Comparison of ENCODE assay signal across 8 mouse cellular contexts in the genomic region with DNA sequence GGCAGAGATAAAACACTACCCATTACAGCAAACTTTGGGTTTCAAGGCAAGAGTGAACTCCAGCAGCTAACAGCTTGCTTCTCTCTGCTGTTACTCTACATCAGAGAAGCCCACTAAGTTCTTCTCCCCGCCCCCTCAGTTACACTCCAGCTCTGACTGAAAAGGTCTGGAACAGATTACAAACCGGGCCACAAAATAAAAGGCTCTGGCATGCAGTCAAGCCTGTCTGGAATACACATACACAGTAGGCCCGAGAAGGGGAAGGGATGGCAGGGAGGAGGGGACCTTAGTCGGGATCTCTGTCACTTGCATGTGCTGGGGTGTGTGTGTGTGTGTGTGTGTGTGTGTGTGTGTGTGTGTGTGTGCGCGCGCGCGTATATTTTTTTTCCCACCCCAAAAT. TPM values are rescaled to one million over a fixed set of nuclear protein-coding genes. Genes with fewer than 3 reads are reported as not detected.
DNase-seq lines count a peak whose midpoint lies in the region; ATAC-seq lines count a peak whose summit lies in the region.

No protein-coding gene starts in this region.

- H3K27me3 ChIP-seq in hindbrain, embryonic 10.5 days (ENCODE audit: insufficient read depth, poor library complexity, severe bottlenecking), result no peaks in the 10 kb centered on the region
- H3K27me3 ChIP-seq in limb, embryonic 10.5 days (ENCODE audit: low read depth, poor library complexity, severe bottlenecking), result no peaks in the 10 kb centered on the region
- no peaks in the 10 kb centered on the region for H3K27me3 ChIP-seq in neural tube, embryonic 13.5 days

- H3K9ac ChIP-seq in neural tube, embryonic 13.5 days, result no peak overlapping the region

- 57% methylated on average over 9 of the region's 9 CpGs for WGBS in hindbrain, embryonic 10.5 days
- WGBS in limb, embryonic 10.5 days, result 41% methylated on average over 7 of the region's 9 CpGs
- WGBS in neural tube, embryonic 13.5 days, result 59% methylated on average over 9 of the region's 9 CpGs

- no peaks in the 10 kb centered on the region for H3K9me3 ChIP-seq in hindbrain, embryonic 10.5 days
- no peaks in the 10 kb centered on the region for H3K9me3 ChIP-seq in limb, embryonic 10.5 days (replicated peaks)
- H3K9me3 ChIP-seq in neural tube, embryonic 13.5 days, result no peaks in the 10 kb centered on the region

- peaks cover 49% of the 10 kb centered on the region for H3K4me1 ChIP-seq in hindbrain, embryonic 10.5 days (replicated peaks)
- peaks cover 51% of the 10 kb centered on the region for H3K4me1 ChIP-seq in limb, embryonic 10.5 days
- peaks cover 37% of the 10 kb centered on the region for H3K4me1 ChIP-seq in neural tube, embryonic 13.5 days (replicated peaks)

- ATAC-seq in neural tube, embryonic 13.5 days (ENCODE audit: low read depth), result peak; percentile 55; the same call in 1 of the 2 replicates
- ATAC-seq in erythroid progenitor cell, adult 5-6 weeks (replicated peaks; ENCODE audit: low FRiP score, poor library complexity, severe bottlenecking), result no peak

- DNase-seq in adrenal gland, adult (ENCODE audit: inconsistent age in 2 of 2, low spot score in 1 of 2), result peak; percentile 36 to 76
- DNase-seq in adrenal gland, postnatal 4 days (ENCODE audit: low spot score in 2 of 2), result no peak
- peak; percentile 50 to 68 for DNase-seq in cerebellum, postnatal 10 days
- peak; percentile 44 to 50 for DNase-seq in frontal cortex, postnatal 10 days (ENCODE audit: low spot score in 2 of 2)
- DNase-seq in hindbrain, embryonic 10.5 days (ENCODE audit: low spot score), result peak; percentile 43
- DNase-seq in limb, embryonic 10.5 days (ENCODE audit: low spot score), result peak; percentile 69

- H3K4me2 ChIP-seq in neural tube, embryonic 13.5 days, result no peak overlapping the region

- peak overlapping the region; percentile 3; the same call in 1 of the 2 replicates for H3K27ac ChIP-seq in hindbrain, embryonic 10.5 days
- peak overlapping the region; percentile 84 for H3K27ac ChIP-seq in limb, embryonic 10.5 days
- peak overlapping the region; percentile 65; the same call in 1 of the 2 replicates for H3K27ac ChIP-seq in neural tube, embryonic 13.5 days (replicated peaks)

- no peak overlapping the region for H3K4me3 ChIP-seq in hindbrain, embryonic 10.5 days
- H3K4me3 ChIP-seq in limb, embryonic 10.5 days, result peak overlapping the region; percentile 22
- no peak overlapping the region for H3K4me3 ChIP-seq in neural tube, embryonic 13.5 days

- H3K36me3 ChIP-seq in hindbrain, embryonic 10.5 days, result peaks cover 58% of the 10 kb centered on the region
- H3K36me3 ChIP-seq in limb, embryonic 10.5 days, result peaks cover 54% of the 10 kb centered on the region
- no peaks in the 10 kb centered on the region for H3K36me3 ChIP-seq in neural tube, embryonic 13.5 days

RNA-seq across cellular contexts. Expression of a gene that starts 44.0 kb away (rescaled TPM):
- 10 to 100 TPM; 96.3 to 98.0 TPM for total RNA-seq in adrenal gland, postnatal 4 days (2021)
- 31.3 and 32.4 TPM in 2 replicates for polyA plus RNA-seq in hindbrain, embryonic 10.5 days (2016; fragmentation: Nextera tagmentation; extraction: Ambion mirVana)
- 49.6 and 55.6 TPM in 2 replicates for polyA plus RNA-seq in limb, embryonic 10.5 days (2016; fragmentation: Nextera tagmentation; extraction: Ambion mirVana)
- polyA plus RNA-seq in neural tube, embryonic 13.5 days (2015; fragmentation: Nextera tagmentation; extraction: Ambion mirVana), result 11.5 and 12.0 TPM in 2 replicates
- 2.5 TPM in 1 of 2 replicates, not detected in the other for total RNA-seq in erythroid progenitor cell, adult 5-6 weeks (2015; ENCODE audit: low replicate concordance)
- not detected in 2 replicates for total RNA-seq in erythroid progenitor cell, adult 5-6 weeks (2017; ENCODE audit: low replicate concordance)

Comparison
In these comparisons a context has a peak if more than half of its experiments do, and no peak if none do; other contexts are left out.
1. DNase-seq: peak in adrenal gland, adult (2 of 2), cerebellum, postnatal 10 days (2 of 2), frontal cortex, postnatal 10 days (2 of 2), hindbrain, embryonic 10.5 days (single experiment) and limb, embryonic 10.5 days (single experiment); none in adrenal gland, postnatal 4 days (0 of 2).
2. H3K27ac ChIP-seq: peak in every context shown above with its lines; median percentile 84 in limb, embryonic 10.5 days; 65 in neural tube, embryonic 13.5 days; 3 in hindbrain, embryonic 10.5 days.